Mouse (Mus musculus) heart, postnatal 4 days (tissue): ENCODE results near the gene Vmn1r21. TPM values are rescaled to one million over a fixed set of nuclear protein-coding genes. Genes with fewer than 3 reads are reported as not detected.
"Not testable (repeated sequence)": the region's sequence is repeated elsewhere in the genome, so short reads cannot be mapped to it uniquely, and the experiment has no call there.

Experiments used
- DNase-seq: peaks from one replicate; pipeline ENCODE4 v3.0.0; 2021
- total RNA-seq, 2 experiments: library from RNA; stranded (reverse); gene quantifications; 2 replicates each; pipeline ENCODE4 v1.2.3; 2021

Gene Vmn1r21
- not detected for total RNA-seq

DNA sequence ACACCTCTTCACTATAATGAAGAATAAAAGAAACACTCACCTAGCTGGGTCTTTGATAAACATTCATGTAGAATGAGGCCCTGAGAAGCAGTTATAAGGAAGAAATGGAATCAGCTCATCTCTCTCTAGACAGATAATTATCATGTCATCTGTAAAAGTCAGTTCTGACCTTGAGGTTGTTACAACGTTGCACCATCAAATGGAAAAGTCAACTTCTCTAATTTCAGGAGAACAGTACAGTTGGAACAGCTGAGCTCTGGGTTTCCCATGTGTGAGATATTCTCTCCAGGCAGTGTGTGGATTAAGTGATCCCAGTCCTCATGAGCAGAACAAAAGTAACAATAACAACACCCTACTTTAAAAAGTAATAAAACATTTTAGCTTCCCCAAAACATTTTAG lies at the start of gene Vmn1r21:
Vmn1r21 (minus strand) TSS at position 58 of the 400 bp plus-strand sequence.
- no peak for DNase-seq

DNA sequence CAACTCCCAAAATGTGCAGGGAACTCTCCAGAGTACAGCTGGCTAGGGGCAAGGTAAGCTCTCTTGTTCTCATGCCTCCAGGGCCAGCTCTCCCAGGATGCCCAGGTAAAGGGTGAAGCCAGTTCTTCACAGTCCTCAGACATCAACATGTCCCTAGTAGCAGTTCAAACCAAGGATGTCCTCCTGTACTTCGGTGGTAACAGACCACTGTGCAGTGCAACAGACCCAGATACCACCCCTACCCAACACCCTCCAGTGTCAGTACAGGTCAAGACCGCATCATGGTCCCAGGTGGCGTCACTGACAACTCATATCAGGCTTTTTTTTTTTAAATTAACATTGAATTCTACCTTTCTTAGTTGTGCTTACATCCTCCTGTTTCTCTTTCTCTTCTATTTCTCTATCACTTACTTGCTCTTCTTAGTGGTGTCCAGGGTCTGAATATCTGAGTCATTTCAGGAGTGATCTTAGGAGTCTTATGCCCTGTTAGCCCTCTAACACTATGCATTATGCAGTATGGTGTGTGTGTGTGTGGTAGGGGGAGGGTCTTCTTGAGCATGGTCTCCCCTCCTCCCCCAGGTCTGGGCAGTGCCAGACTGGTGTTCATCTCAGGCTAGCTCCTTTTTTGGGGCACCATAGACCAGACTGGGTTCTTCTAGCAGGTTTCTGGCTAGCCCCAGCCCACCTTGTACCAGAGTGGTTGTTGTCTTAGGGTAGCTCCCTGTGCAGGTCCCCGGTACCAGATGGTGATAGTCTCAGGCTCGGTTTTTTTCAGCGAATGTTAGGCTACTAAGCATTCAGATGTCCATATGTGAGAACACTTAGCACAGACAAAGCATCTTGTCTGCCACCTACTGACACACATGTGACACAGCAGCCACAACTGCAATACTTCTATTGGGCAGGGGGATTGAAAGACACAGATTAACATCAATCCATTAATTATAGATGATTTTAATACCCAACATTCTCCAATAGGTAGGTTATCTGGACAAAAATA lies 9.2 kb upstream of the Vmn1r21 start:
- peak; percentile 33 for DNase-seq

DNA sequence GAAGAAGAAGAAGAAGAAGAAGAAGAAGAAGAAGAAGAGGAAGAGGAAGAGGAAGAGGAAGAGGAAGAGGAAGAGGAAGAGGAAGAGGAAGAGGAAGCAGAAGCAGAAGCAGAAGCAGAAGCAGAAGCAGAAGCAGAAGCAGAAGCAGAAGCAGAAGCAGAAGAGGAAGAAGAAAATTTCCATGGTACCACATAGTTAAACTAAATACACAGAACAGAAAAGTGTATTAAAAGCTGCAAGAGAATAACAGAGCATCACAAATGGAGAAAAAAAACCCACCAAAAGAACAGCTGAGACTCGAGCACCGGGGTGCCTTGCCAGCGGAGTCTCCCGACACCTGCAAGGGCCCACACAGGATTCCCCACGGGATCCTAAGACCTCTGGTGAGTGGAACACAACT lies 1.0 kb upstream of the Vmn1r21 start:
- DNase-seq = not testable (repeated sequence)

DNA sequence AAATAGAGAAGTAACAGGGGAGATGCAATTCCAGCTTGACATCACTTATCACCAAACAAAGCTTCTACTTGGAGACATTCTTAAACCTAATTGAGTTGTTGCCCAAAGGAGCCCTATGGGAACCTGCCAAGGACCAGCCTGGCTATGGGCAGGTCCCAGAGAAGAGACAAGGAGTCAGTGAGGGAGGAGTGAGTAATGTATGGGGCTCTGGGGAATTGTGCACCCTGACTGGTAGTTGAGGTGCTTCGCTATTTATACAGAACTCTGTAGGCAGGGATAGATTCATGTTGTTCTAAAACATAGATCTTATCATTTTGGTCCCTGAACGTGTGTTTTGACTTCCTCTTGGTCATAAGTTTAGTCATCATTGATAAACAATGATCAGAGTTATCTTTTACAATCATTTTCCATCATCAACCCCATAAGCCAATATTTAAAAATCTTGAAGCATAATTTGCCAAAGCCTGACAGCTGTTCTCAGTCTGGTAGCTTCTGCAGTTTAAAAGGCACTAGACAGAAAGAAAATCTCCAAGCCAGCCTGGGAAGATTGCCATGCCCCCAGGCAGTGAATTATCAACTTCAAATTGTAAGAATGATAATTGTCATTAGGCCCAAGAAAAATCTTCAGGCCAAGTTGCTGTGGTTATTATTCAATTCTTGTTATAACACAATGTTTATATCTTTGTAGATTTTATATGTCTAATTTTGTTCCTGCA lies 10.3 kb downstream of the Vmn1r21 start:
- no peak for DNase-seq

DNA sequence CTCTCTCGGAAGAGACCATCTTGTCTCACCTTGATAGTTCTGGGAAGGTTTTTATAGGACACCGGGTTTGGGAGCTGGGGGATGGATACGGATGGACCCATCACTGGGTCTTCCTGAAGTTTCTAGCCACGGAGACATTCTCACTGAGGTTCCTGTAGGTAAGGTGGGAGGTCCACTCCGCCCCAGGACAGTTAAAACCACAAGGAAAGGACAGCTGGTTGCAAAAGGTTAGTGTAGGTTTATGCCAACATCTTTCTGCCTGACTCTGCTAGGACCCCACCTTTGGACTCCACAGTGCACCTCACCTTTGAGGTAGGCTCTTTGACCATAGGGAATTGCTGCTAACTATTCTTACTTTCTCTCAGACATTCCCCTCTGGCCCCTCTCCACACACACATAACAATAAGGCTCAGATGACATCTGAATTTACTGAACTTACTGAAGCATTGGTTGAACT lies 24.9 kb downstream of the Vmn1r21 start:
- no peak for DNase-seq

DNA sequence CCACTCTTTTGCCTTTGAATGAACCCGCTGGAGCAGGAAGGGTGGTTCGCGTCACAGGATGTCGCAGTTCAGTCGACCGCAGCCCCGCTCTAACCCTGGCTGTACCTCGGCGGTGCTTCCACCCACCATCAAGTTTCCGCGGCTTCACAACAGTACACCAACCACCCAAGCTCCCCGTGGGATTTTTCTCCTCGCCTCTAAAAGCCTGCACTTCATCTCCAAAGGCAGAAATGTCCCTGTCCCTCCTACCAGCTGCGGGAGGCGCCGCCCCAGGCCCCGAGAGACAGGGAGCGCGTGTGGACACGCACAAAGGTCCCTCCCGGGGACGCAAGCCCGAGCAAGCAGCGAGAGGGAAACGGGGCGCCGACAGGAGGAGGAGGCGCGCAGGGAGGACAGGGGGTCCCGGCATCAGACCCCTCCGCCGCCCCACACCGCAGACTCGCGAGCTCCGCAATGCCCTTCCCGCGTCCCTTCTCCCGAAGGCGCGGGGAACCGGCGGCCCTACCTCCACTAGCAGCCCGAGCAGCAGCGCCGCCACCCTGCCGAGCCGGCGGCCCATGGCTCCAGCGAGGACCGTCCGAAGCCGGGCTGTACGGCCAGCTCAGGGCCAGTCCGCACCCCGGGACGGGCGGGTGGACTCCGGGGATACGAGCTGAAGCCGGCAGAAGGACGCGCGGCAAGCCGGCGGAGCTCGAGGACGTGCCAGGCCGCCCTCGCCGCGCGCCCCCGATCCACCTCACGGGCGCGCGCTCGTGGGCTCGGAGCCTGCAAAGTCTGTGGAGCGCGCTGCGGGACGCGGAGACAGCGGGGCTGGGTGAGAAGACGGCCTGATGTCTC lies 25.5 kb downstream of the Vmn1r21 start, which contains the start of gene Vopp1:
Vopp1 (minus strand) TSS at position 738 of the 837 bp plus-strand sequence.
- peak; percentile 75 for DNase-seq

DNA sequence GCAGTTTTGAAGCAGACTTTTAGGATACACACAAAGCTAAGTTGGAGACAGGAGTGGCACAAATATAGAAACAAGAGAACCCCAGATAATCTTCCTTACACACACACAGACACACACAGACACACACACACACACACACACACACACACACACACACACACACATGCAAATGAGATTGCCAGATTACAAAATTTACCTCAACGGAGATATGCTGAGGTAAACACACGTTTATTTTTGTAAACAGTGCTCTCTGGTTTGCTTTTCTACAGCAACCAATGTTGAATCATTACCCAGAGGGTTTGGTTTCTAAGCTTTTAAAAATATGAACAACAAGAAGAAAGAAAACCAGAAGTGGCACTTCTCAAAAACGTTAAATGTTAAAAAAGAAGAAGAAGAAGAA lies 26.7 kb downstream of the Vmn1r21 start:
- DNase-seq = no peak

DNA sequence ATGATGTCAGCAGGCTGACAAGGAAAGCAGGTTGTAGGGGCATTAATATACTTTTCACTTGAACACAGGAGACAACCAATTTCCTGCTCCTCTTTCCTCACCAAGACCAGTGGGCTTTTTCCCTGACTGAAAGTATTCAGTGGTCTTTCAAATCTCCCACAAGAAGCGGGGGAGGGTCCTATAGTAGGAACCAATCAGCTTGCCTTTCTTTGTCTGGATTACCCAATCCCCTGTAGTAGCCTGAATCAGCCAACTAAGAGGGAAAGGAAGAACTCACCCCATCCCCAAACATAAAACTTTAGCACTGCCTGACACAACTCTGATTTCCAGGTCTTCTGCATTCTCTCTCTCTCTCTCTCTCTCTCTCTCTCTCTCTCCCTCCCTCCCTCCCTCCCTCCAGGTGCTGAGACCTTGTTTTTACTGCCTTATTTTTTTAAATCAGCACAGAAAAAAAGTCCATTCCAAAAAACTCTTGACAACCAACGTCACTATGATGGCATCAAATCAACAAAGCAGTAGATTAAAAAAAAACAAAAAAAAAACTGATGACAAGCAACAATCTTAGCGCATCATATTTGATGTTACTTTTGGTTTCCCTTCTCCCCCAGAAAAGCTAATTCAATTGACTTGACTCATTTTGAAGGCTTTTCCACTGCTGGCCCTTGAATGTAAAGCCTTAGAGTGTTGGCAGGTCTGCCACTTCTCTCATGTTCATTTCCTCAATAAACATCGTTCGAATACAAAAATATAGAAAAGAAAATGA lies 27.3 kb downstream of the Vmn1r21 start:
- DNase-seq = no peak

DNA sequence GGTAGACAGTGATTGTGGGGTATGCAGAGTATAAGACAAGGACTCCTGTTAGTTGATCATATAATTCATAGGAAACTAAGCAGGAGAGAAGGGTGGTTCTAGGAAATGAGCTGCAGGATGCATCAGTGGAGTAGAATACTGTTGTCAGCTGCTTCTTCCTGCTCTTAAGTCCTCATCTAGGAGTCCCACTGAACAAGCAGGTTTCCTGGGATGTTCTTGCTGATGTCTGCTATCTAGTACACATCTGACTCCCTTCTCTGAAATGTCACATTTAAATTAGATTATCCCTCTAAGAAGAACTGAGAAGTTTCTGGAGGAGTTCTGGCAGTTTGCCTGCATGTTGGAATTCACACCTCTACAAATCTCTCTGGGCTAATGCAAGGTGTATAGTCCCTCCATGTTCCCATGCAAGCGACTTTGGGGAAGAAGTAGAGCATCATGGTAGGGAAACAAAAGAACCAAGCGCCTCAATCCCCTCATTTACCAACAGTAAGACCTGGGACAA lies 35.7 kb downstream of the Vmn1r21 start:
- DNase-seq = no peak

DNA sequence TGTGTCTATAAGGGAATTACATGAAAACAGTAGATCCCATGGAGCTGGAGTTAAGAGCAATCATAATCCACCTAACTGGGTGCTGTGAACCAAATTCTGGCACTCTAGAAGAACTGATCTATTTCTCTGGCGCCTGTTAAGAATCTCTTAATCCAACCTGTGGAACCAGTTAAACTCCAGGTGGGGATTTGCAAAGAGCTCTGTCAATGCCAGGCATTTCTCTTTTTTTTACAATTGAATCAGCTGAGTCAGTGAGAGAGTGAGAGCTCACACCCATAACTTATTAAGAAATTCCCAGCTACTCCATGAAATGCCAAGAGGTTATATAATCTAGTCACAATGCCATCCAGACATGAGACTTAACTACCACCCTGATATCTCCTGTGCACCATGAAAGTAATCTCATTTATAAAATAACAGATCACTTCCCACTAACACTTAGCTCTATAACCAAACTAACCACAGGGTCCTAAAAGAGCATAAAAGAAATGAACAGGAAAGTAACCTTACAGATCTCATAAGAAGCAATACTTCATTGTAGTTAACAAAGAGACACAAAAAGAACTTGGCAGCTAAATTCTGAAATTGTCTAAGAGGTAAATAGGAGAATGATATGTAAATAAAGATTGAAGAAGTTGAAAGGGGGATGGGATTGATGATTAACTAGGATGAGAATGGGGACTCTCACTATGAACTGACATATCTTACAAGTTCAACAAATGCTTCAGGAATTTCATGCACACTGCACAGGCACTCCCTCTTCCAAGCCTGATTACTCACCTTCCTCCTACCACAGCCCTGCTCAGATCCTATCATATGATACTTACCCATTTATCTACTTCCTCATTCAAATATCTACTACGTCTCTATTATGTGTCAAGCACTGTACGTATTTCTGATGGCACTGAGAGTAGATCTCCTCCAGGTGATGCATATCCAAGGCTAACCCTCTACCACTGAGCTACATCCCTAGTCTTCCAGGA lies 38.1 kb downstream of the Vmn1r21 start:
- DNase-seq = no peak

DNA sequence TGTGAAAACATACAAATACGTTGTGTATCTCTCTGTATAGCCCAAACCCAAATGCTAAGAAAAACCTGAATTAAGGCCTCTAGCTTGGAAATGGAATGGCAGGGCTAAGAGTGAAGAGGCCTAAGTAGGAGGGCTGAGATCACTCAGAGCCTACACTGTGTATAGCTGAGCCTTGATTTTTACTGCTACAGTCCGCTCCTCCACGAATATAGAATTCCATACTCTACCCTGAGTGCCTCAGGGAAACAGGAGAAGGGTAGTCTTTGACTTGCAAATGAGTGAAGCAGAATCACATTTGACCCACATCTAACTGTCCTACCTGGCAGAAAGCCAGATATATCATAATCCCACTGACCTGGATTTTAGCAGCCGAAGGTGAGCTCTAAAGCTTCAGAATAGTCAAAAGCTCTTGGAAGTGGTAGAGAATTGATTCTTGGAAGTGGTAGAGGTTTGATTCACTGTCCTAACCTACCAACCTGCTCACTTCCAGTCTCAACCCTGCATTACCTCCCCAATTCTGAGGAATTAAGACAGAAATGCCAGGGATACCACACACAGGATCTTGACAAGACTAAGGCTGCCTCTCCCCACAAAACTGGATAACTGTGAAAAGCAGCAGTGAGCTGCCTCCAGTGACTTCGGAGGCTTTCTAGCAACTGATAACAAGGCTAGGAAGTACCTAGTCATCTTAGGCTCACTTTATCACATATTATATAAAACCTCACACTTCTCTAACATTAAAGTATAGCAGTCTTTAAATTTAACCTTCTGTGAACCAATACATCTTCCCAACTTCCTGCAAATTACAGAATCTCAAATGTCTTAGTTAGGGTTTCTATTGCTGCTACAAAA lies 44.7 kb downstream of the Vmn1r21 start:
- no peak for DNase-seq

DNA sequence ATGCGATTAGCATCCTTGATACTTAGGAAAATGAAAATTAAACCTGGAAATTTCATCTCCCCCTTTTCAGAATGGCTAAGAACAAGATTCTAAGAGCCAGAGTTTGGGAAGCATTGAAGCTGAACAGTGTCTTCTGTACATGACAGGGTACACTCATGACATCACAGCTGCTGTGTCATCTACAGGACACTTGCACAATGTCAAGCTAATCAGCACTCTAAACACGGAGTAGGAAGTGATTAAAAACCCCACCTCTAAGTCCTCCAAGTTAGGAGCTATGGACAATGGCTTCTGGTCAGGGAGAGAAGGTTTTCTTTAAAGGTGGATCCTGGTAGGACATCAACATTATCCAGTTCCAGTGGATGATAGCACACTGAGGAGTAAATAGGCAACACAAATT lies 47.0 kb downstream of the Vmn1r21 start:
- DNase-seq = no peak

DNA sequence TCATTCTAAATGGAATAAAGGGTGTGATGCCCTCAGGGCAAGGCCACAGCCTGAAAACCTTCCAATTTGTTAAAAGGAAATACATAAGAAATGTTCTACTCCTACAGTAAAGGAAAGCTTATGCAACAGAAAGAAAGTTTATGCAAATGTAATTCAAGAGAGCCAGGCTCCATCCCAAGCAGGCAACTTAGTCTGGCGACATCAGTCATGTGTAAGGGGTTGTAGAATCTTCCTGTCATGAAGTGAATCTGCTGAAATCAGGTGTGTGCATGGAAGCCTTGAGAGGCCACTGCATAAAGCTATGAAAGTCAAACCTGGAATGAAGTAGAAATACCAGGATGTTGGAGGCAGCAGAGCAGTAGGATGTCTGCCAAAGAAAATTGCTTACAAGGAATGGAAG lies 51.2 kb downstream of the Vmn1r21 start:
- DNase-seq = no peak

DNA sequence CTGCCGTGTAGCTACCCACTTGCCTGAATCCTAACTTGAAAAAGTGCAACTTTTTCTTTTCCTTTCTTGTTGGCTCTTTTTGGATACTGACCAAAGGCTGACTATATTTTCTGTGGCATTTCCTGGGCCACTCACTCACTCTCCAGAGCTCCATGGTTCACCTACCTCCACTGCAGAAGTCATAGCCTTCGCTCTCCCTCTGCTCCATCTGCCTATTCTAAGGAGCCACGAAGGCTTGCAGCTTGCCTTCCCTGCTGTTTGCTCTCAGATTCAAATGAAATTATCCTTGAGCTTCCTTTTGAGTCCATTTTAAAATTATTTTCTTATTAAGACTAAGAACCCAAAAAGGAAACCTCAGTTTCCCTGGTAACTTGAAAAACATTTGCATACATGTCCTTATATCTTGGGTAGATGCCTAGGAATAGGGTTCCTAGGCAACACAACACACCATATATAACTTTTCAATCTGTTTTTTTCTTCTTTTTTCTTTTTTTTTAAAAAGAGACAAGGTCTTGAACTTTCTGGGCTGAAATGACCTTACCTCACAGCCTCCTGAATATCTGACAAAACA lies 53.2 kb downstream of the Vmn1r21 start:
- no peak for DNase-seq

DNA sequence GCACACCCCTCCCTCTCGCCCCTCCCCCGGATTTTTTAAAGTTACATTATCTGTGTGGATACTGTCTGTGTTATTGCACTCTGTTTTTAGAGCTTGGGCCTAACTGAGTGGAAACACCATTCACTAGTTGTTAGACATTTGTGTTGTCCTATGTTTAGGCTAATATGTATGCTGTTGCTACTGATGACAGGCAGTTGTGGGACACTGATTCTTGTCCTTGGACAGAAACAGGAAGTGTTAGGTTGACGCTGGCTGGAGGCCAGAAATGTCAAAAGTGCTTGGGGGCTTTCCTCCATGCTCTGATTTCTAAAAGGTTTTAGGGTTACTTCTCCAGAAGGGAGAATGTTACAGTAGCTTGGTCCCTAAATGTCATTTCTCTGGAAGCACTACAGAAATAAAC lies 54.3 kb downstream of the Vmn1r21 start:
- DNase-seq = peak; percentile 44
